Mouse (Mus musculus): ENCODE measurements around the gene Tasp1. TPM values are rescaled to one million over a fixed set of nuclear protein-coding genes. Genes with fewer than 3 reads are reported as not detected.

Tasp1 gene
- total RNA-seq, 2 experiments from 2014 or later: 6.7 to 7.1 TPM

DNA sequence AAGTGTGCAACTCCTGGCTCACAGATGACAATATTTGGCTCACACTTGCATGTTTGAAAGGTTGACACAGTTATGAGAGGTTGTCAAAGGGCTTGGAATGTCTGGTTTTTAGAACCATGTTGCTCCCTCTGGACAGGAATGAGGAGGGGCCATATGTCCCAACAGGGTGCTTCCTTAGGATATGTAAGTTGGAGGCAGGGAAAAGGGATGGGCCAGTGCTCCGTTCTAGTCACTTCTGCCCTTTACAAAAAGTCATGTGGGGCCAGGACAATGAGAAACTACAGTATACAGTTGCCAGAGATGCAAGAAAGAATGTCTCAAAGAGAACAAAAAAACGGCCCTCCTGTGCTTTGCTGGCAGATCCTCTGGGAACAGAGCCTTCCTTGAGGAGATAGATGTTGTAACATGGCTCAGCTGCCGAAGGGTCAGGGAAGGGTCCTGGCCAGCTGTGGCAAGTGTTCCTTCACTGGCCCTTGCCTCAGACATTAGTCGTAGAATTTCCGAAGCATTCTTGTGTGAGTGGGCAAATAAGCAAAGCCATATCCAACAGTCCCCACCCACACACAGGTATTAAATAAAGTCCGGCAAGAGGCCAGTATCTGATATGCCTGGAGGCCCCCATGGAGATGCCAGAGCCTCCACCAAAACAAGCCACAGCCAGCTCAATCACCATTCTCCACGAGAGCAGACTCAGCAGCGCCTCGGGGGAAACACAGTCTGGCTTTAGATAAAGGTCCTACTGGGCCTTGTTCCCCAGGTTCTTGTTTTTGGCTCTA lies 274.1 kb downstream of the Tasp1 start:
- DNase-seq: peak; percentile 7 to 8

DNA sequence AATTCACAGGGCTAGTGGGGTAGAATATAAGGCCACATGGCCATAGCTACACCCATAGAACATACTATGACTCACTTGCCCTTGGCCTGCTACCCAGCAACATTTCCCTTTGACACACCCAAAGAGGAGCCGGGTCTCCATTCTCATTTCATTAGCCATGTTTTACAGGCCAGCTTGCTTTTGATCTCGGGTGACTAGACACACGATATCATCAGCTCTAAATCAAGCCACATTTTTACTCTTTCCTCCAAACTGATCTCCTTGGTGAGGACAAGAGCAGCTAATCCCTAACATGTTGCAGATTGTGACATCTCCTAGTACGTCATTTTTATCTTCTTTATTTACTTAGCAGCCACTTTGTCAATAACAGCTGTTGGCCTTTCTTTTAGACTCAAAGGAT lies 277.9 kb downstream of the Tasp1 start:
- DNase-seq: no peak
- intact Hi-C loops (cut with DNase I): no loop called here

More for the DNA sequence above, 274.1 kb downstream of the Tasp1 start:
- intact Hi-C loops (cut with DNase I): no loop called here

DNA sequence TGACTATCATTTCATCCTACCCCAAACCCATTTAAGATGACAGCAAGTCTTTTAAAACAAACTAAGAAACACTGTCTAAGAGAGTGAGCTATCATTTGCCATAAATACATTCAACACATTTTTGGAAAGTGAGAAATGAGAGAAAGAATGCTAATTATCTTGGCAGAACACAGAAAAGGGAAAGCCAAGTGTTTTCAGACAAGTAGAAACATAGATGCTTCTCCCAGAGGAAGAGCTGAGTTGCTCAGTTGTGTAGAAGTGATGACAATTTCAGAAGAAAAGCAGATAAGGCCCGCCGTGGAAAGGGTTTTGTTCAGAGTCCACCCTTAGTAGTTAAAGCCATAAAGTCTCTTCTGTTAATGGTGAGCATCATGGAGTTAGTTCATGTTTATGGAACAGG lies 281.7 kb downstream of the Tasp1 start:
- intact Hi-C loops (cut with DNase I): no loop called here
- peak; percentile 12 to 20 for DNase-seq

DNA sequence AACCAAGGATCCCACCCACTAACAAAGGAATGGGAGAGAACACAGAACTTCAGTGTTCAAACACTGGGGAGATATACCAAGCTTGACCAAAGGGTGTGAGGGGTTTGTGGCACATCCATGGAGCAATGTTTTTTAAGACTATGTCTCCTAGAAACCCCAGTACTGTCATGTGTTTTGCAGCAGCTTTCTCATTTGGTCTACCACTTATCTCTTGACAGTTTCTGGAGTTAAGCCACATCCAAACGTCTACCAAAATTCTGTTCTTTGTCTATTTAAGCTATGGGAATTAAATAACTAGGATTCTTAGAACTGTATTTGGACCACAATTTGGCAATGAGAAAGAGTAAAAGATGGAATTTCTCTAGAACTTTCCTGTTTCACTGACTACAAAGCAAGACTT lies 282.1 kb downstream of the Tasp1 start:
- intact Hi-C loops (cut with DNase I): no loop called here
- DNase-seq: peak in 1 of 2 experiments; percentile 12

Other genes starting within 250 kb of the Tasp1 start
- not detected for gene Gm17374, start 85.2 kb upstream of the Tasp1 start, total RNA-seq (2021)
- 10 to 100 TPM; 14.8 to 15.3 TPM for gene Esf1, start 103.8 kb upstream of the Tasp1 start, total RNA-seq (2021)
- gene Ndufaf5, start 103.8 kb upstream of the Tasp1 start, total RNA-seq (2021): 10 to 100 TPM; 27.1 to 27.9 TPM

Data from heart, postnatal 10 days (tissue).